Mouse (Mus musculus): ENCODE results near the gene Zfp13.
"Not testable (repeated sequence)": the region's sequence is repeated elsewhere in the genome, so short reads cannot be mapped to it uniquely, and the experiment has no call there.

The Zfp13 gene

DNA sequence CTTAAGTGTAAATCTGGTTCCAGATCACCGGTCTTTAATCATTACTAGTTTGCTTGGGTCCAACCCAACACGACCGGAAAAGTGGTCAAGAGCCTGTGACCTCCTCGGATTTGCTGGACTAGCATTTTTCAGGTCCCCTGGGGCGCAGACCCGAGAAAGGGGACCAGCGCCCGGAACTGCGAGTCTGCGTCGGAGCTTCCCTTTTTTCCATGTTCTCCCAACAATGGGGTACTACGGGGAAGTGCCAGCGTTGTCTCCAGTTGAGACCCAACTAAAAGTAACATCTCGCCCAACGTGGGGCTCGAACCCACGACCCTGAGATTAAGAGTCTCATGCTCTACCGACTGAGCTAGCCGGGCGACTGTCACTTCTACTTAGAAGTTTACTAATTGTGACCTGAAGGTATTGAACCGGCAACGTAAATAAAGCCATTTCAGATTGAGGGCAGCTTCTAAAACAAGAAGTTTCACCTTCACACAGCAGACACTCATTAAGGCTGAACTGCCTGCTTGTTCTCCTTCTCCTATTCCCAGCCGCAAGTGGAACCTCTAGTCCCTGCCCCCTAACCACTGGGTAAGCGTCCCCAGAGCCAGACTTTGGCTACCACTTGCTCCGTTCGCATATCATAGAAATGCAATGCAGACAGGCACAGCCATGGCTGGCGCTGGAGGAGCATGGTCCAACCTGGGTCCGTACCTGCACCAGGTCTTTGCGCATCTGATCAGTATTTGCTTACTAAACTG is 64.1 kb downstream of the Zfp13 start:
- in situ Hi-C loops (cut with MboI) = not testable (repeated sequence)

DNA sequence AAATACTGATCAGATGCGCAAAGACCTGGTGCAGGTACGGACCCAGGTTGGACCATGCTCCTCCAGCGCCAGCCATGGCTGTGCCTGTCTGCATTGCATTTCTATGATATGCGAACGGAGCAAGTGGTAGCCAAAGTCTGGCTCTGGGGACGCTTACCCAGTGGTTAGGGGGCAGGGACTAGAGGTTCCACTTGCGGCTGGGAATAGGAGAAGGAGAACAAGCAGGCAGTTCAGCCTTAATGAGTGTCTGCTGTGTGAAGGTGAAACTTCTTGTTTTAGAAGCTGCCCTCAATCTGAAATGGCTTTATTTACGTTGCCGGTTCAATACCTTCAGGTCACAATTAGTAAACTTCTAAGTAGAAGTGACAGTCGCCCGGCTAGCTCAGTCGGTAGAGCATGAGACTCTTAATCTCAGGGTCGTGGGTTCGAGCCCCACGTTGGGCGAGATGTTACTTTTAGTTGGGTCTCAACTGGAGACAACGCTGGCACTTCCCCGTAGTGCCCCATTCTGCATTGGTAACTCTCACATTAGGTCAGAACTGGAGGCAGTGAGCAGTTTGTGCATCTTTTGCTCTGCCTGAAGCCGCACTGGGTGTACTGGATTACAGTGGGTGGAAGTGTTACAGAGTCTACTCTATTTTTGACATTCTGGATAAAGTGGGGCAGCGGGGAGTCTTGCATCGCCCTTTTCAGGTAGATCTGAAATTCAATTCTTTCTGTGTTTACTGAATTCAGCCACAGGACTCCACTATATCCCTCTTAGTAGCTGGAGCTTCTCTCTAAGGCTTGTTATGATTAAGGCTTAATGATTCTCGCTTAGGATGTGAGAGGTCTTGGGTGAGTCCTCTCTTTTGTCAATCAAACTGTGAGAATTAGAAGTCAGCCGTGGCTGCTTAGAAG is 65.4 kb downstream of the Zfp13 start:
- in situ Hi-C loops (cut with MboI) = not testable (repeated sequence)

DNA sequence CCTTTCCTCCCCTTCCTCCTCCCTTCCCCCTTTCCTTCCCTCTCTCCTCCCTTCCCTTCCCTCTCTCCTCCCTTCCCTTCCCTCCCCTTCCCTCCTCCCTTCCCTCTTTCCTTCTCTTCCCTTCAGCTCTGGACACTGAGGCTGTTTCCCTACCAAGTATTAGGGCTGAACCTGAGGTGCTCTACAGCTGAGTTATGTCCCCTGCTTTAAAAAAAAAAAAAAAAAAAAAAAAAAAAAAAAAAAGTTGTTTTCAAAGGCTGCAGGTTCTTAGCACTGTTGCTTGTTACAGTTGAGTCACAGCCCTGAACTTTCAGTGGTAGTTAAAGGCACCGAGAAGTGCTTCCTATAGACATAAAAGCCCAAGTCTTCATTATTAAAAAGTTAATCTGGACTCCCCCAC is 67.9 kb downstream of the Zfp13 start:
- in situ Hi-C loops (cut with MboI) = not testable (repeated sequence)
